Mouse (Mus musculus) embryo, embryonic 10 days (tissue): ENCODE results near the gene C1qb.

Experiments used
- DNase-seq: peaks from one replicate; pipeline ENCODE4 v3.0.0-alpha.2; 2015; ENCODE audit warnings: low spot score

C1qb gene

GRCm38 (mm10) chr4:136886101-136886500, at the start of gene C1qb:
C1qb (minus strand) TSS chr4:136886187.
- no peak for DNase-seq

GRCm38 (mm10) chr4:136934746-136935613, 49.0 kb upstream of the C1qb start:
- DNase-seq, result no peak

GRCm38 (mm10) chr4:136930474-136930873, 44.5 kb upstream of the C1qb start:
- DNase-seq, result no peak

GRCm38 (mm10) chr4:136928928-136929327, 42.9 kb upstream of the C1qb start:
- DNase-seq, result peak; percentile 84

- DNase-seq, result no peak
Observed at GRCm38 (mm10) chr4:136925804-136926203, 39.8 kb upstream of the C1qb start.

GRCm38 (mm10) chr4:136924529-136924928, 38.5 kb upstream of the C1qb start:
- peak; percentile 85 for DNase-seq

- DNase-seq, result no peak
Observed at GRCm38 (mm10) chr4:136919526-136919925, 33.5 kb upstream of the C1qb start.

- DNase-seq, result no peak
Observed at GRCm38 (mm10) chr4:136918834-136919233, 32.8 kb upstream of the C1qb start.

- DNase-seq, result no peak
Observed at GRCm38 (mm10) chr4:136917165-136917524, 31.2 kb upstream of the C1qb start.

GRCm38 (mm10) chr4:136916359-136917164, 30.6 kb upstream of the C1qb start:
- no peak for DNase-seq

GRCm38 (mm10) chr4:136912841-136913240, 26.9 kb upstream of the C1qb start:
- no peak for DNase-seq

- DNase-seq, result no peak
Observed at GRCm38 (mm10) chr4:136911804-136912203, 25.8 kb upstream of the C1qb start.

- DNase-seq, result peak; percentile 41
Observed at GRCm38 (mm10) chr4:136911211-136911646, 25.2 kb upstream of the C1qb start.

- no peak for DNase-seq
Observed at GRCm38 (mm10) chr4:136907809-136908208, 21.8 kb upstream of the C1qb start.

- peak; percentile 92 for DNase-seq
Observed at GRCm38 (mm10) chr4:136907033-136907432, 21.0 kb upstream of the C1qb start.

- no peak for DNase-seq
Observed at GRCm38 (mm10) chr4:136904767-136905539, 19.0 kb upstream of the C1qb start.

GRCm38 (mm10) chr4:136899154-136899553, 13.2 kb upstream of the C1qb start:
- no peak for DNase-seq

- DNase-seq, result no peak
Observed at GRCm38 (mm10) chr4:136898637-136899036, 12.7 kb upstream of the C1qb start, which contains the start of gene C1qa. C1qa (minus strand) TSS chr4:136898803.

GRCm38 (mm10) chr4:136898084-136898598, 12.2 kb upstream of the C1qb start:
- DNase-seq, result no peak

GRCm38 (mm10) chr4:136896461-136896860, 10.5 kb upstream of the C1qb start:
- DNase-seq, result no peak

GRCm38 (mm10) chr4:136895861-136896260, 9.9 kb upstream of the C1qb start:
- DNase-seq, result no peak

GRCm38 (mm10) chr4:136894821-136895220, 8.8 kb upstream of the C1qb start:
- DNase-seq, result no peak
